Mouse (Mus musculus) thymus, adult 2 months (tissue): ENCODE results near the gene Spata13.

Source experiments
- CTCF ChIP-seq: fragments of 200-500 bp; IDR thresholded peaks from 2 replicates; pipeline ENCODE4 v1.5.1; 2012; ENCODE audit warnings: mild to moderate bottlenecking, control low read depth, low read length, moderate library complexity, borderline replicate concordance; ENCODE audit not compliant: control insufficient read depth, poor library complexity, insufficient read depth; ENCODE audit errors: extremely low read depth
- POLR2A ChIP-seq: fragments of 200-500 bp; IDR thresholded peaks from 2 replicates; pipeline ENCODE4 v1.6.1; 2012; ENCODE audit warnings: mild to moderate bottlenecking, low read length, control low read depth, moderate library complexity; ENCODE audit not compliant: control insufficient read depth, poor library complexity, insufficient read depth; ENCODE audit errors: extremely low read depth

DNA sequence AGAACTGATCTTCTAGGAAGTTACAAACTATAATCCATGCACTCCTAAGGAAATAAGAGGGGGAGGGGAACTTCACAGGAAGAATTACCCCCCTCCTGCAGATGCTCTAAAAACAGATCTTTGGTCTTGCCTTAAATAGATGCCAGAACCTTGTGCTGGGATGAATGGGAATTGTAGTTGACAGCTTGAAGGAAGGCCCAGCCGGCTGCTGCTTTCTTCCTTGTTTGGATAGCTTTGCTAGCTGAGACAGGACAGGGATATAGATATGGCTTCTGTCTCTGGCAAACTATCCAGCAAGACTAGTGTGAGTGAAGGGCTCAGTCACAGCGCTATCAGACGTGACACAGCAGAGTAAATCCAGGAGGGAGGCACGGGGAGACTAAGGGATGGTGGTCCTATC lies 99.9 kb downstream of the Spata13 start:
- TF ChIP-seq CTCF (no peak), POLR2A (no peak)
